Mouse (Mus musculus) heart, adult 9 months (tissue): ENCODE results near the gene Wrb.
"Not testable (repeated sequence)": the region's sequence is repeated elsewhere in the genome, so short reads cannot be mapped to it uniquely, and the experiment has no call there.

Experiments used
- DNase-seq, 2 experiments: peaks; one replicate each; pipeline ENCODE4 v3.0.0; 2022; ENCODE audit warnings: low spot score in 2 of 2

Wrb gene

GRCm38 (mm10) chr16:96145110-96145800, at the start of gene Wrb:
Gene Wrb (plus strand): TSS chr16:96145407.
- DNase-seq: peak; percentile 100

GRCm38 (mm10) chr16:96095966-96096365, 49.2 kb upstream of the Wrb start:
- DNase-seq: no peak

GRCm38 (mm10) chr16:96097811-96098210, 47.4 kb upstream of the Wrb start:
- DNase-seq: not testable (repeated sequence)

- DNase-seq: no peak
These were observed 42.2 kb upstream of the Wrb start for GRCm38 (mm10) chr16:96103036-96103435.

GRCm38 (mm10) chr16:96109673-96110072, 35.5 kb upstream of the Wrb start:
- DNase-seq: no peak

GRCm38 (mm10) chr16:96110655-96111345, 34.4 kb upstream of the Wrb start:
- DNase-seq: no peak

- DNase-seq: no peak
These were observed 32.4 kb upstream of the Wrb start for GRCm38 (mm10) chr16:96112769-96113168.

GRCm38 (mm10) chr16:96114729-96115128, 30.5 kb upstream of the Wrb start:
- no peak for DNase-seq

- DNase-seq: no peak
These were observed 25.1 kb upstream of the Wrb start for GRCm38 (mm10) chr16:96120022-96120623.

GRCm38 (mm10) chr16:96126684-96127171, 18.5 kb upstream of the Wrb start:
- DNase-seq: peak in 1 of 2 experiments; percentile 5

GRCm38 (mm10) chr16:96127288-96127656, 17.9 kb upstream of the Wrb start:
- DNase-seq: no peak

- peak; percentile 96 to 98 for DNase-seq
These were observed 17.4 kb upstream of the Wrb start, which contains the start of gene Hmgn1 for GRCm38 (mm10) chr16:96127657-96128344. Gene Hmgn1 (minus strand): TSS chr16:96127729.

- no peak for DNase-seq
These were observed 16.7 kb upstream of the Wrb start for GRCm38 (mm10) chr16:96128466-96128865.

- DNase-seq: not testable (repeated sequence)
These were observed 478 bp upstream of the Wrb start for GRCm38 (mm10) chr16:96144748-96145109.

- DNase-seq: no peak
These were observed 607 bp downstream of the Wrb start for GRCm38 (mm10) chr16:96145814-96146213.

GRCm38 (mm10) chr16:96148834-96149233, 3.6 kb downstream of the Wrb start:
- DNase-seq: no peak

GRCm38 (mm10) chr16:96149311-96149710, 4.1 kb downstream of the Wrb start:
- DNase-seq: no peak

GRCm38 (mm10) chr16:96150995-96151394, 5.8 kb downstream of the Wrb start:
- DNase-seq: no peak

GRCm38 (mm10) chr16:96151551-96151950, 6.3 kb downstream of the Wrb start:
- peak; percentile 20 to 47 for DNase-seq

GRCm38 (mm10) chr16:96154476-96154875, 9.3 kb downstream of the Wrb start:
- DNase-seq: no peak

GRCm38 (mm10) chr16:96156019-96156418, 10.8 kb downstream of the Wrb start:
- DNase-seq: no peak

GRCm38 (mm10) chr16:96157171-96157570, 12.0 kb downstream of the Wrb start:
- no peak for DNase-seq
